Mouse (Mus musculus) forebrain, embryonic 14.5 days (tissue): ENCODE data around the gene Gcg. TPM values are rescaled to one million over a fixed set of nuclear protein-coding genes. Genes with fewer than 3 reads are reported as not detected.

Source experiments
- ATAC-seq: fragments of 200-750 bp; cut with Nextera tagmentation; 2 replicates; pipeline ENCODE4 v1.8.0; 2017; ENCODE audit warnings: mild to moderate bottlenecking, moderate library complexity
- DNase-seq: peaks from one replicate; pipeline ENCODE4 v3.0.0-alpha.2; 2015; ENCODE audit warnings: low spot score
- H3K27ac ChIP-seq: fragments of 300-500 bp; sonication (generic); 2 replicates; pipeline ENCODE4 v1.5.1; 2014; ENCODE audit warnings: low read depth, mild to moderate bottlenecking, control low read depth, low read length, moderate library complexity
- H3K27me3 ChIP-seq: fragments of 300-500 bp; sonication (generic); replicated peaks from 2 replicates; pipeline ENCODE4 v1.6.1; 2014; ENCODE audit warnings: low read length, control low read depth, mixed read lengths; ENCODE audit not compliant: control insufficient read depth, insufficient read depth
- H3K36me3 ChIP-seq: fragments of 300-500 bp; sonication (generic); 2 replicates; pipeline ENCODE4 v1.6.1; 2014; ENCODE audit warnings: low read length, control low read depth; ENCODE audit not compliant: control insufficient read depth, insufficient read depth
- H3K4me1 ChIP-seq: fragments of 300-500 bp; sonication (generic); 2 replicates; pipeline ENCODE4 v1.6.1; 2014; ENCODE audit warnings: antibody characterized with exemption, low read length, control low read depth; ENCODE audit not compliant: control insufficient read depth, insufficient read depth
- H3K4me2 ChIP-seq: fragments of 300-500 bp; sonication (generic); 2 replicates; pipeline ENCODE4 v1.6.1; 2014; ENCODE audit warnings: mild to moderate bottlenecking, control low read depth, low read length
- H3K4me3 ChIP-seq: fragments of 300-500 bp; sonication (generic); 2 replicates; pipeline ENCODE4 v1.5.1; 2014; ENCODE audit warnings: low read depth, low read length, control low read depth
- H3K9ac ChIP-seq: fragments of 300-500 bp; sonication (generic); 2 replicates; pipeline ENCODE4 v1.6.1; 2014; ENCODE audit warnings: mild to moderate bottlenecking, low read length, control low read depth, moderate library complexity
- H3K9me3 ChIP-seq: fragments of 300-500 bp; sonication (generic); replicated peaks from 2 replicates; pipeline ENCODE4 v1.6.1; 2016; ENCODE audit warnings: low read length, control low read depth, mixed read lengths; ENCODE audit not compliant: control insufficient read depth
- WGBS: fragments of 180-500 bp; shearing (Covaris S2); extraction: QIAGEN DNeasy Blood & Tissue Kit; methylation state at CpG from one replicate; pipeline ENCODE4 v1.1.7; 2014; 5-methylcytosine and 5-hydroxymethylcytosine counted together
- polyA plus RNA-seq: library from polyadenylated mRNA; unstranded; fragments of >200 nt; fragmentation: Nextera tagmentation; extraction: Ambion mirVana; gene quantifications from 2 replicates; pipeline ENCODE4 v1.2.1, GENCODE M21; 2014

Gcg gene
- polyA plus RNA-seq, 1 experiment from 2014 or later = 2.7 TPM

GRCm38 (mm10) chr2:62454991-62455390 is 28.5 kb downstream of the Gcg start:
- Histone ChIP-seq H3K9ac (no peak overlapping the region), H3K27me3 (no peaks in the 10 kb centered on the region), H3K36me3 (no peaks in the 10 kb centered on the region), H3K4me2 (no peak overlapping the region), H3K4me1 (no peaks in the 10 kb centered on the region), H3K4me3 (no peak overlapping the region), H3K27ac (no peak overlapping the region), H3K9me3 (no peaks in the 10 kb centered on the region)
- ATAC-seq (no peak), DNase-seq (no peak)
- 86% methylated on average over 11 of the region's 11 CpGs for whole genome bisulfite sequencing

GRCm38 (mm10) chr2:62454033-62454432 is 29.4 kb downstream of the Gcg start:
- Histone ChIP-seq H3K4me1 (no peaks in the 10 kb centered on the region), H3K4me3 (no peak overlapping the region), H3K27me3 (no peaks in the 10 kb centered on the region), H3K27ac (no peak overlapping the region), H3K36me3 (no peaks in the 10 kb centered on the region), H3K4me2 (no peak overlapping the region), H3K9ac (no peak overlapping the region), H3K9me3 (no peaks in the 10 kb centered on the region)
- no peak for DNase-seq
- WGBS = 79% methylated on average over 6 of the region's 6 CpGs
- ATAC-seq = no peak

DNA sequence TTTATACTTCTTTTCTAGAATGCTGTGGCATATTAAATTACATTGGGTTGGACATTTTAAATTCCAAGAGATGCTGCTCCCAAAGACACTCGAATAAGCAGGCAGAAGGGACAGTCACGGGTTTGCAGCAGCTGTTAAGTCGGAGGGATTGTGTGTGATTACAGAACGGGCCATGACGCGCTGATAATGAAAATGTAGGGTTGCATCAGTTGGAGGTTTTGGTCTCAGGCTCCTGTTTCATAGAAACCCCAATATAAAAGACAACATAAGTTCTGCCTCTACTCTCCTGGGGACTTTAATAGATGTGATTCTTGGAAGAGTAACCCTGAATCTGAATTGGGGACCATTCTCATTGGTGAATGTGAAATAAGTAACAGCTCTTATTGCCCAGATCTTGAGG is 33.1 kb downstream of the Gcg start:
- no peak overlapping the region for H3K9ac ChIP-seq
- ATAC-seq (no peak), DNase-seq (no peak)
- no peak overlapping the region for H3K4me2 ChIP-seq
- H3K4me3 ChIP-seq = no peak overlapping the region
- H3K4me1 ChIP-seq = no peaks in the 10 kb centered on the region
- H3K36me3 ChIP-seq = no peaks in the 10 kb centered on the region
- H3K27me3 ChIP-seq = no peaks in the 10 kb centered on the region
- H3K27ac ChIP-seq = no peak overlapping the region
- no peaks in the 10 kb centered on the region for H3K9me3 ChIP-seq
- WGBS = 93% methylated on average over 6 of the region's 6 CpGs

DNA sequence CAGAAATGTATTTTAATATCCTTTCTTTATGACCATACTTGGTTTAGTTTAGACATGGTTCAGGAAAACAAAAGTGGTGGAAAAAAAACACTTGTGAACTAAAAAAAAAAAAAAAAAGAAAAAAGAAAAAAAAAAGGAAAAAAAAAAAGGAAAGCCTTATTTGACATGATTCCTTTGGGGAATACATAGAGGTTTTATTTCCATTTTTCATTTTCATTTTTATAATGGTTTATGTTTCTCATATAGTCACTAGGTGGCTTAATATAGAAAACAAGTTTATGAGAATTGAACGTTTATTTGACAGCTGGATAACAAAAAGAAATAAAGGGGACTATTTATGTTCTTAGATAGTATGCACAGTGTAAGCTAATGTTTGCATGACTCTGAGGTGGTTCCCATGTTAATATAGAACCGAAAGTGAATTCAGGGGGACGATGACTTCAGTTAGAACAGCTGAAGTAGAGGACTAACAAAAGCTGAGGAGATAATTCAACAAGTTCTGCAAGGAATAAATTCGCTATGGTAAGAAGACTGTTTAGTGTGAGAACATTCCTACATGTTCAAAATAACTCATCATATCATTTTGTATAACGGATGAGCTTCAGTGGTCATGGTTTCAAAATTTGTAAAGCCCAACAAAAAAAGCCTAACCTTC is 33.6 kb downstream of the Gcg start:
- 92% methylated on average over 5 of the region's 5 CpGs for WGBS
- Histone ChIP-seq H3K27ac (no peak overlapping the region), H3K4me2 (no peak overlapping the region), H3K36me3 (no peaks in the 10 kb centered on the region), H3K4me1 (no peaks in the 10 kb centered on the region), H3K9ac (no peak overlapping the region), H3K4me3 (no peak overlapping the region), H3K27me3 (no peaks in the 10 kb centered on the region), H3K9me3 (no peaks in the 10 kb centered on the region)
- DNase-seq (no peak), ATAC-seq (no peak)

DNA sequence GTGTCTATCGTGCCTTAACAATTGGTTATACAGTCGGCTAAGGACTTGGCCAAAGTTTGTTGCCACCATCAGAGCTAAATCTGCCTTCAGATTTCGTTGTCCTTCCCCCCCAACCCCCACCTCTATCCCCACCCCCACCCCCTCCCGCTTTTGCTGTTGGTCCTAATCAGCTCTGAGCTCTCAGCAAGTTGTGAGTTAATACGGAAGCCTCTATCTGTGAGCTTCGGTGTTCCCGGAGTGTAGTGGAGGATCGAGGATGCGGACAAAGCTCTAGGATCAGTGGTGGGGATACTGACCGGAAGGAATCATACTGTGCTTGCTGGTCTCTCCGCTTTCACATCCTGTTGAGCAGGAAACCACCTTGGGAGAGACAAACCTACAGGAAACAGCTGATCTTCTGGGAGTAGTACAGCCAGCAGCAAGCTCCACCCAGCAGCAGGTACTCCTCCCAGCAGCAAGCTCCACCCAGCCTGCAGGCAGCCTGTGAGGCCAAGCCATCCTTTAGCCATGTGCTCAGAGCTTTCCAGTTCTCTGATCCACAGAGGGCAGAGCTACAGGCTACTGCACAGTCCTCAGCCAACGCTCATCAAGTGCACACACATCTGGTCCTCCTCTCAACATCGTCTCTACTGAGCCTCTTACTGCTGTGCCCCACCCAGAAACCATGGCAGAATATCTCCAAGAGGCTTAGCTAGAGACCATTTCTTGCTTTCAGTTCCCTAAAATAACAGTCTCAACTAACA is 42.5 kb downstream of the Gcg start:
- no peaks in the 10 kb centered on the region for H3K4me1 ChIP-seq
- ATAC-seq = no peak

GRCm38 (mm10) chr2:62440083-62440482 is 43.4 kb downstream of the Gcg start:
- WGBS = 81% methylated on average over 4 of the region's 4 CpGs
- no peak for ATAC-seq

More for the DNA sequence above, 42.5 kb downstream of the Gcg start:
- no peak overlapping the region for H3K27ac ChIP-seq
- H3K4me3 ChIP-seq = no peak overlapping the region
- no peaks in the 10 kb centered on the region for H3K27me3 ChIP-seq
- H3K4me2 ChIP-seq = no peak overlapping the region
- no peak overlapping the region for H3K9ac ChIP-seq
- no peak for DNase-seq
- WGBS = 76% methylated on average over 13 of the region's 13 CpGs
- no peaks in the 10 kb centered on the region for H3K36me3 ChIP-seq
- no peaks in the 10 kb centered on the region for H3K9me3 ChIP-seq

DNA sequence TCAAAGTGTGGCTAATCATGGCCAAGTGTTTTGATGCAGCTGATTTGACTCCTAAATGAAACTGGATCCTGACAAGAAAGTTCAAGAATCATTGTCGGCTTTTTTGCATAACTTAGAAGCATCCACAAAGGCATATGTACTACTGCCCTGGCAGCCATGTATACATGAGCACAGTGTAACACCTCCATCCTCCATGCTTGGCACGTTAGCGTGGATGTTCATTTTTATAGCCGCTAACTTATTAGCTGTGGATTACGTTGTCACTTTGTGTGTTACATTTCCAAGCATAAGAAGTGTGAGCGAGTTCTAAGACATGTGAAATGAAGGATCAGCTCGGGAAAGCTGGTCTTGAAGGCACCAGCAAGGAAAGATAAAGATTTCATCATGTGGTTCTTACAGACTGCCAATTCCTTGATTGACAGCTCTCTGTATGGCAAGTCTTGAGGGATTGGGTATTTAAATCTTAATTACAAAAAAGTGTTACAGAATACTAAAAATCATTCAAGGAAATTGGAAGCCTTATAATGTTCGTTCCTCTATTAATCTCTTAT is 52.1 kb downstream of the Gcg start:
- Histone ChIP-seq H3K4me2 (no peak overlapping the region), H3K27ac (no peak overlapping the region), H3K9me3 (no peaks in the 10 kb centered on the region), H3K4me3 (no peak overlapping the region), H3K9ac (no peak overlapping the region), H3K36me3 (no peaks in the 10 kb centered on the region), H3K4me1 (no peaks in the 10 kb centered on the region), H3K27me3 (no peaks in the 10 kb centered on the region)
- peak; percentile 40 for DNase-seq
- WGBS = 75% methylated on average over 8 of the region's 8 CpGs
- ATAC-seq = 0 out of 2 replicates have a peak, but pooled peaks have one; percentile 42

More at GRCm38 (mm10) chr2:62440083-62440482, 43.4 kb downstream of the Gcg start:
- Histone ChIP-seq H3K4me1 (no peaks in the 10 kb centered on the region), H3K27ac (no peak overlapping the region), H3K27me3 (no peaks in the 10 kb centered on the region), H3K9me3 (no peaks in the 10 kb centered on the region), H3K4me3 (no peak overlapping the region), H3K36me3 (no peaks in the 10 kb centered on the region), H3K9ac (no peak overlapping the region), H3K4me2 (no peak overlapping the region)
- no peak for DNase-seq

DNA sequence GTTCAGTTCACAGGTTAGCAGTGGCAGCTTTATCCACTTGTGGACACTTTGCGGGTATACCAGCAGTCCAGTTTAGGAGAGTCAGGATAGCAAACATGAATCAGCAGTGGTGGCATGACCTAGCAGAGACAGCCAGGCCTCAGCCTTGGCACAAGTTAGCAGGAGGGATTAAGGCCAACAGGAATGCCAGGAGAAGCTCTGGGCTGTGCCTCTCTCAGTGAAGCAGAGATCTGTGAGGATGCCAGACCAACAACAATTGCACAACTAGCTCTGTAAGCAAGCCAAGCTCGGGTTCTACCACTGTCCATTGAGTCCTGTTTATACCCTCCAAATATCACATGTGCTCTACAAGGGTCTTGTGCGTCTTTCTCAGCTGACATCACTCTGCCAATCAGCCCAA is 57.5 kb downstream of the Gcg start:
- no peaks in the 10 kb centered on the region for H3K9me3 ChIP-seq
- H3K36me3 ChIP-seq = no peaks in the 10 kb centered on the region
- H3K27me3 ChIP-seq = no peaks in the 10 kb centered on the region
- DNase-seq (no peak), ATAC-seq (no peak)
- no peaks in the 10 kb centered on the region for H3K4me1 ChIP-seq
- no peak overlapping the region for H3K27ac ChIP-seq
- no peak overlapping the region for H3K4me2 ChIP-seq
- WGBS = 95% methylated on average over 3 of the region's 3 CpGs
- no peak overlapping the region for H3K9ac ChIP-seq
- H3K4me3 ChIP-seq = no peak overlapping the region
